Mouse (Mus musculus) lung, embryonic 14.5 days (tissue): ENCODE measurements at regions not wholly inside any gene's neighbourhood (a gene's known extent, or its start where the extent isn't known, plus 50 kb on each side); places are given as distances from the start of the nearest gene placed in this dataset.
A peak's percentile ranks its signal among the peaks of the same experiment; 100 is the strongest.

Experiments used
- ATAC-seq: fragments of 200-750 bp; cut with Nextera tagmentation; 2 replicates; pipeline ENCODE4 v1.8.0; 2017; ENCODE audit warnings: mild to moderate bottlenecking, moderate TSS enrichment, moderate library complexity; ENCODE audit not compliant: insufficient read depth
- DNase-seq: peaks from one replicate; pipeline ENCODE4 v3.0.0-alpha.2; 2015
- H3K27ac ChIP-seq: fragments of 300-500 bp; sonication (generic); 2 replicates; pipeline ENCODE4 v1.5.1; 2014; ENCODE audit warnings: low read depth, mild to moderate bottlenecking, moderate library complexity
- H3K27me3 ChIP-seq: fragments of 300-500 bp; sonication (generic); 2 replicates; pipeline ENCODE4 v1.6.1; 2014; ENCODE audit warnings: low read length, control low read depth; ENCODE audit not compliant: insufficient read depth
- H3K36me3 ChIP-seq: fragments of 300-500 bp; sonication (generic); 2 replicates; pipeline ENCODE4 v1.6.1; 2014; ENCODE audit warnings: control low read depth; ENCODE audit not compliant: insufficient read depth
- H3K4me1 ChIP-seq: fragments of 300-500 bp; sonication (generic); 2 replicates; pipeline ENCODE4 v1.6.1; 2014; ENCODE audit warnings: antibody characterized with exemption, control low read depth; ENCODE audit not compliant: insufficient read depth
- H3K4me2 ChIP-seq: fragments of 300-500 bp; sonication (generic); 2 replicates; pipeline ENCODE4 v1.6.1; 2014; ENCODE audit warnings: mild to moderate bottlenecking
- H3K4me3 ChIP-seq: fragments of 300-500 bp; sonication (generic); 2 replicates; pipeline ENCODE4 v1.5.1; 2014; ENCODE audit warnings: low read depth, low read length
- H3K9ac ChIP-seq: fragments of 300-500 bp; sonication (generic); 2 replicates; pipeline ENCODE4 v1.6.1; 2014
- H3K9me3 ChIP-seq: fragments of 300-500 bp; sonication (generic); 2 replicates; pipeline ENCODE4 v1.6.1; 2016; ENCODE audit warnings: low read depth, low read length, control low read depth
- CTCF ChIP-seq: IDR thresholded peaks from 2 replicates; pipeline ENCODE4 v1.5.1; 2016; ENCODE audit warnings: antibody characterized with exemption, low read depth
- WGBS: fragments of 180-500 bp; shearing (Covaris S2); extraction: QIAGEN DNeasy Blood & Tissue Kit; methylation state at CpG from one replicate; pipeline ENCODE4 v1.1.7; 2014; 5-methylcytosine and 5-hydroxymethylcytosine counted together

- ATAC-seq (no peak), DNase-seq (no peak)
- H3K36me3 ChIP-seq, result no peaks in the 10 kb centered on the region
- no peak overlapping the region for H3K9ac ChIP-seq
- H3K27me3 ChIP-seq, result no peaks in the 10 kb centered on the region
- 39% methylated on average over 5 of the region's 5 CpGs for WGBS
- TF ChIP-seq CTCF, result no peak
- H3K4me1 ChIP-seq, result no peaks in the 10 kb centered on the region
- H3K9me3 ChIP-seq, result no peaks in the 10 kb centered on the region
- H3K4me3 ChIP-seq, result no peak overlapping the region
- H3K4me2 ChIP-seq, result no peak overlapping the region
- H3K27ac ChIP-seq, result no peak overlapping the region
Measured at GRCm38 (mm10) chr15:68695041-68695650, 2194.4 kb upstream of the Lrrc6 start.

- ATAC-seq, result no peak
- H3K27ac ChIP-seq, result no peak overlapping the region
- H3K27me3 ChIP-seq, result no peaks in the 10 kb centered on the region
- H3K4me3 ChIP-seq, result no peak overlapping the region
- no peaks in the 10 kb centered on the region for H3K9me3 ChIP-seq
- no peaks in the 10 kb centered on the region for H3K36me3 ChIP-seq
- no peak for TF ChIP-seq CTCF
- DNase-seq, result peak; percentile 11
- no peaks in the 10 kb centered on the region for H3K4me1 ChIP-seq
- 66% methylated on average over 1 of the region's 1 CpGs for WGBS
- no peak overlapping the region for H3K9ac ChIP-seq
- H3K4me2 ChIP-seq, result no peak overlapping the region
Measured at GRCm38 (mm10) chr15:68667462-68667861, 2166.8 kb upstream of the Lrrc6 start.

GRCm38 (mm10) chr15:68665331-68665730 lies 2164.6 kb upstream of the Lrrc6 start:
- no peaks in the 10 kb centered on the region for H3K36me3 ChIP-seq
- no peak overlapping the region for H3K4me3 ChIP-seq
- DNase-seq (peak; percentile 5), ATAC-seq (no peak)
- no peak for TF ChIP-seq CTCF
- H3K9me3 ChIP-seq, result no peaks in the 10 kb centered on the region
- H3K4me1 ChIP-seq, result no peaks in the 10 kb centered on the region
- no peak overlapping the region for H3K4me2 ChIP-seq
- no peak overlapping the region for H3K9ac ChIP-seq
- H3K27ac ChIP-seq, result no peak overlapping the region
- H3K27me3 ChIP-seq, result no peaks in the 10 kb centered on the region

GRCm38 (mm10) chr15:68656722-68657121 lies 2156.0 kb upstream of the Lrrc6 start:
- H3K27me3 ChIP-seq, result no peaks in the 10 kb centered on the region
- no peaks in the 10 kb centered on the region for H3K36me3 ChIP-seq
- no peak overlapping the region for H3K4me2 ChIP-seq
- WGBS, result 48% methylated on average over 6 of the region's 6 CpGs
- no peak overlapping the region for H3K4me3 ChIP-seq
- no peak for TF ChIP-seq CTCF
- no peaks in the 10 kb centered on the region for H3K9me3 ChIP-seq
- no peak for DNase-seq
- no peak for ATAC-seq
- H3K9ac ChIP-seq, result no peak overlapping the region
- H3K27ac ChIP-seq, result no peak overlapping the region
- H3K4me1 ChIP-seq, result no peaks in the 10 kb centered on the region

GRCm38 (mm10) chr15:68655046-68655445 lies 2154.3 kb upstream of the Lrrc6 start:
- no peaks in the 10 kb centered on the region for H3K9me3 ChIP-seq
- no peak overlapping the region for H3K27ac ChIP-seq
- no peaks in the 10 kb centered on the region for H3K36me3 ChIP-seq
- H3K27me3 ChIP-seq, result no peaks in the 10 kb centered on the region
- TF ChIP-seq CTCF, result no peak
- no peak for DNase-seq
- no peak for ATAC-seq
- no peaks in the 10 kb centered on the region for H3K4me1 ChIP-seq
- no peak overlapping the region for H3K9ac ChIP-seq
- no peak overlapping the region for H3K4me3 ChIP-seq
- 86% methylated on average over 3 of the region's 3 CpGs for WGBS
- no peak overlapping the region for H3K4me2 ChIP-seq

GRCm38 (mm10) chr15:68650609-68651008 lies 2149.9 kb upstream of the Lrrc6 start:
- Histone ChIP-seq H3K9ac (no peak overlapping the region), H3K4me2 (no peak overlapping the region), H3K9me3 (no peaks in the 10 kb centered on the region), H3K4me1 (no peaks in the 10 kb centered on the region), H3K36me3 (no peaks in the 10 kb centered on the region), H3K4me3 (no peak overlapping the region), H3K27ac (no peak overlapping the region), H3K27me3 (no peaks in the 10 kb centered on the region)
- DNase-seq (no peak), ATAC-seq (no peak)
- WGBS, result 39% methylated on average over 2 of the region's 2 CpGs
- no peak for TF ChIP-seq CTCF

GRCm38 (mm10) chr15:68650033-68650432 lies 2149.3 kb upstream of the Lrrc6 start:
- DNase-seq (no peak), ATAC-seq (no peak)
- H3K9ac ChIP-seq, result no peak overlapping the region
- H3K4me3 ChIP-seq, result no peak overlapping the region
- no peak for TF ChIP-seq CTCF
- H3K27me3 ChIP-seq, result no peaks in the 10 kb centered on the region
- no peak overlapping the region for H3K27ac ChIP-seq
- 50% methylated on average over 3 of the region's 3 CpGs for WGBS
- no peak overlapping the region for H3K4me2 ChIP-seq
- H3K9me3 ChIP-seq, result no peaks in the 10 kb centered on the region
- no peaks in the 10 kb centered on the region for H3K36me3 ChIP-seq
- no peaks in the 10 kb centered on the region for H3K4me1 ChIP-seq

GRCm38 (mm10) chr15:68646865-68647264 lies 2146.2 kb upstream of the Lrrc6 start:
- Histone ChIP-seq H3K4me1 (no peaks in the 10 kb centered on the region), H3K4me3 (no peak overlapping the region), H3K9ac (no peak overlapping the region), H3K4me2 (no peak overlapping the region), H3K27ac (no peak overlapping the region), H3K36me3 (no peaks in the 10 kb centered on the region), H3K9me3 (no peaks in the 10 kb centered on the region), H3K27me3 (no peaks in the 10 kb centered on the region)
- DNase-seq (no peak), ATAC-seq (no peak)
- TF ChIP-seq CTCF, result no peak
- 67% methylated on average over 3 of the region's 3 CpGs for WGBS
